Mouse (Mus musculus) limb, embryonic 10.5 days (tissue): ENCODE results near the gene Gal3st1. TPM values are rescaled to one million over a fixed set of nuclear protein-coding genes. Genes with fewer than 3 reads are reported as not detected.
"Not testable (repeated sequence)": the region's sequence is repeated elsewhere in the genome, so short reads cannot be mapped to it uniquely, and the experiment has no call there.

Source experiments
- DNase-seq: peaks from one replicate; pipeline ENCODE4 v3.0.0-alpha.2; 2017; ENCODE audit warnings: low spot score
- H3K27ac ChIP-seq: fragments of 300-500 bp; sonication (generic); 2 replicates; pipeline ENCODE4 v1.5.1; 2016; ENCODE audit warnings: mild to moderate bottlenecking
- H3K27me3 ChIP-seq: fragments of 300-500 bp; sonication (generic); 2 replicates; pipeline ENCODE4 v1.6.1; 2016; ENCODE audit warnings: low read depth, mild to moderate bottlenecking; ENCODE audit not compliant: poor library complexity, severe bottlenecking
- H3K36me3 ChIP-seq: fragments of 300-500 bp; sonication (generic); 2 replicates; pipeline ENCODE4 v1.6.1; 2016; ENCODE audit warnings: mild to moderate bottlenecking, moderate library complexity
- H3K4me1 ChIP-seq: fragments of 300-500 bp; sonication (generic); 2 replicates; pipeline ENCODE4 v1.6.1; 2016
- H3K4me3 ChIP-seq: fragments of 300-500 bp; sonication (generic); 2 replicates; pipeline ENCODE4 v1.5.1; 2016; ENCODE audit warnings: mild to moderate bottlenecking, moderate library complexity
- H3K9me3 ChIP-seq: fragments of 300-500 bp; sonication (generic); replicated peaks from 2 replicates; pipeline ENCODE4 v1.6.1; 2016; ENCODE audit warnings: mild to moderate bottlenecking
- WGBS: fragments of 180-500 bp; shearing (Covaris S2); methylation state at CpG from one replicate; pipeline ENCODE4 v1.1.7; 2016; 5-methylcytosine and 5-hydroxymethylcytosine counted together
- polyA plus RNA-seq: library from polyadenylated mRNA; unstranded; fragments of >200 nt; fragmentation: Nextera tagmentation; extraction: Ambion mirVana; gene quantifications from 2 replicates; pipeline ENCODE4 v1.2.1, GENCODE M21; 2016

Gene Gal3st1
- polyA plus RNA-seq, 1 experiment from 2014 or later: 1.8 TPM

GRCm38 (mm10) chr11:3993914-3994313 is 10.5 kb downstream of the Gal3st1 start:
- Histone ChIP-seq H3K4me1 (peaks cover 13% of the 10 kb centered on the region), H3K36me3 (no peaks in the 10 kb centered on the region), H3K9me3 (no peaks in the 10 kb centered on the region), H3K27ac (no peak overlapping the region), H3K4me3 (no peak overlapping the region), H3K27me3 (peaks cover 30% of the 10 kb centered on the region)
- WGBS: 78% methylated on average over 6 of the region's 6 CpGs
- DNase-seq: no peak

GRCm38 (mm10) chr11:3995511-3995910 is 12.1 kb downstream of the Gal3st1 start:
- 84% methylated on average over 5 of the region's 5 CpGs for WGBS
- Histone ChIP-seq H3K4me3 (no peak overlapping the region), H3K27me3 (peaks cover 45% of the 10 kb centered on the region), H3K36me3 (no peaks in the 10 kb centered on the region), H3K9me3 (no peaks in the 10 kb centered on the region), H3K4me1 (peaks cover 26% of the 10 kb centered on the region), H3K27ac (no peak overlapping the region)
- no peak for DNase-seq

GRCm38 (mm10) chr11:3996840-3997239 is 13.4 kb downstream of the Gal3st1 start:
- H3K27me3 ChIP-seq: peaks cover 47% of the 10 kb centered on the region
- H3K36me3 ChIP-seq: no peaks in the 10 kb centered on the region
- H3K4me1 ChIP-seq: peaks cover 26% of the 10 kb centered on the region
- H3K27ac ChIP-seq: no peak overlapping the region
- no peak overlapping the region for H3K4me3 ChIP-seq
- no peak for DNase-seq
- H3K9me3 ChIP-seq: no peaks in the 10 kb centered on the region
- WGBS: 86% methylated on average over 3 of the region's 3 CpGs

GRCm38 (mm10) chr11:3997978-3998720 is 14.7 kb downstream of the Gal3st1 start:
- Histone ChIP-seq H3K36me3 (no peaks in the 10 kb centered on the region), H3K4me3 (peak overlapping the region; percentile 47), H3K4me1 (peaks cover 26% of the 10 kb centered on the region), H3K27ac (peak overlapping the region; percentile 73), H3K9me3 (no peaks in the 10 kb centered on the region), H3K27me3 (peaks cover 43% of the 10 kb centered on the region)
- DNase-seq: peak; percentile 66
- 7% methylated on average over 66 of the region's 66 CpGs for WGBS

GRCm38 (mm10) chr11:3999547-3999946 is 16.1 kb downstream of the Gal3st1 start:
- 33% methylated on average over 5 of the region's 5 CpGs for WGBS
- peak; percentile 60 for DNase-seq
- H3K27me3 ChIP-seq: peaks cover 43% of the 10 kb centered on the region
- H3K36me3 ChIP-seq: no peaks in the 10 kb centered on the region
- H3K27ac ChIP-seq: peak overlapping the region; percentile 64
- no peaks in the 10 kb centered on the region for H3K9me3 ChIP-seq
- H3K4me3 ChIP-seq: no peak overlapping the region
- peaks cover 26% of the 10 kb centered on the region for H3K4me1 ChIP-seq

GRCm38 (mm10) chr11:4001603-4002002 is 18.2 kb downstream of the Gal3st1 start:
- Histone ChIP-seq H3K27me3 (peaks cover 40% of the 10 kb centered on the region), H3K4me3 (no peak overlapping the region), H3K36me3 (no peaks in the 10 kb centered on the region), H3K4me1 (peaks cover 26% of the 10 kb centered on the region), H3K9me3 (no peaks in the 10 kb centered on the region), H3K27ac (no peak overlapping the region)
- peak; percentile 85 for DNase-seq
- 16% methylated on average over 5 of the region's 5 CpGs for WGBS

GRCm38 (mm10) chr11:4005220-4005805 is 21.9 kb downstream of the Gal3st1 start:
- no peaks in the 10 kb centered on the region for H3K9me3 ChIP-seq

GRCm38 (mm10) chr11:4006462-4006861 is 23.0 kb downstream of the Gal3st1 start:
- no peak for DNase-seq
- Histone ChIP-seq H3K36me3 (no peaks in the 10 kb centered on the region), H3K4me1 (no peaks in the 10 kb centered on the region), H3K9me3 (no peaks in the 10 kb centered on the region), H3K27me3 (no peaks in the 10 kb centered on the region), H3K27ac (no peak overlapping the region), H3K4me3 (no peak overlapping the region)
- WGBS: 85% methylated on average over 3 of the region's 3 CpGs

More at GRCm38 (mm10) chr11:4005220-4005805, 21.9 kb downstream of the Gal3st1 start:
- Histone ChIP-seq H3K4me3 (no peak overlapping the region), H3K27ac (no peak overlapping the region), H3K27me3 (peaks cover 4% of the 10 kb centered on the region; the same call in 1 of the 2 replicates), H3K4me1 (peaks cover under 1% of the 10 kb centered on the region; the same call in 1 of the 2 replicates), H3K36me3 (no peaks in the 10 kb centered on the region)
- DNase-seq: no peak
- 64% methylated on average over 5 of the region's 5 CpGs for whole genome bisulfite sequencing

- no peak for DNase-seq
- H3K36me3 ChIP-seq: no peaks in the 10 kb centered on the region
- H3K9me3 ChIP-seq: no peaks in the 10 kb centered on the region
- H3K27ac ChIP-seq: no peak overlapping the region
- no peaks in the 10 kb centered on the region for H3K4me1 ChIP-seq
- 71% methylated on average over 1 of the region's 1 CpGs for WGBS
- H3K4me3 ChIP-seq: no peak overlapping the region
- H3K27me3 ChIP-seq: no peaks in the 10 kb centered on the region
Observed at GRCm38 (mm10) chr11:4012616-4013015, 29.2 kb downstream of the Gal3st1 start.

- DNase-seq, H3K9me3 ChIP-seq, H3K4me3 ChIP-seq, H3K27ac ChIP-seq, H3K27me3 ChIP-seq, H3K4me1 ChIP-seq, H3K36me3 ChIP-seq: not testable (repeated sequence)
- 93% methylated on average over 14 of the region's 14 CpGs for WGBS
Observed at GRCm38 (mm10) chr11:4015796-4016195, 32.4 kb downstream of the Gal3st1 start.

GRCm38 (mm10) chr11:4022111-4022510 is 38.7 kb downstream of the Gal3st1 start:
- not testable (repeated sequence) for H3K4me3 ChIP-seq, H3K9me3 ChIP-seq, H3K27ac ChIP-seq, DNase-seq, H3K27me3 ChIP-seq, H3K36me3 ChIP-seq, H3K4me1 ChIP-seq
- 91% methylated on average over 13 of the region's 13 CpGs for WGBS

GRCm38 (mm10) chr11:4023321-4023720 is 39.9 kb downstream of the Gal3st1 start:
- H3K27me3 ChIP-seq: no peaks in the 10 kb centered on the region
- 72% methylated on average over 2 of the region's 2 CpGs for WGBS

GRCm38 (mm10) chr11:4027066-4027465 is 43.6 kb downstream of the Gal3st1 start:
- H3K4me1 ChIP-seq: 0 out of 2 replicates have a peak, but pooled peaks cover 3% of the 10 kb centered on the region
- no peaks in the 10 kb centered on the region for H3K9me3 ChIP-seq
- peaks cover 13% of the 10 kb centered on the region for H3K27me3 ChIP-seq
- H3K27ac ChIP-seq: no peak overlapping the region
- no peak overlapping the region for H3K4me3 ChIP-seq
- no peak for DNase-seq
- H3K36me3 ChIP-seq: no peaks in the 10 kb centered on the region
- WGBS: 78% methylated on average over 8 of the region's 8 CpGs

More at GRCm38 (mm10) chr11:4023321-4023720, 39.9 kb downstream of the Gal3st1 start:
- Histone ChIP-seq H3K4me1 (no peaks in the 10 kb centered on the region), H3K27ac (no peak overlapping the region), H3K9me3 (no peaks in the 10 kb centered on the region), H3K36me3 (no peaks in the 10 kb centered on the region), H3K4me3 (no peak overlapping the region)
- DNase-seq: no peak
